Comparison of ENCODE assay signal across 25 mouse cellular contexts in the genomic region with DNA sequence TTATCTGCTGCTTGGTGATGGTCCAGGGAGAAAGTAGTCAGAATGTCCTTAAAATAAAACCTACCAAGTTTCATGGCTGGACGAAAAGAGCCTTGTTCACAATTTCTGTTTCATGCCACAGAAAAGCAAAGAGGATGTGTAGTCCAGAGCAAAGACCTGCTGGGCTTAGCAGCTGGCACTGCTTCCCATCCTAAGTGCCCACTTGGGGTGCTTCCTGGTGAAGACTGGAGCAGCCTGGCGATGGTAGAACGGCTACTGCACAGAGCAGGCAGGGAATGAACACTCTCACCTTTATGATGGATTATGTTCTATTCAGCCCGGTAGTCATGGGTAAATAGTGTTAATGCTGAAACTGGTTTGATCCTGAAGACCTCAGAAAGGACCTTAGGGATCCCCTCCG. TPM values are rescaled to one million over a fixed set of nuclear protein-coding genes. Genes with fewer than 3 reads are reported as not detected.
DNase-seq lines count a peak whose midpoint lies in the region; ATAC-seq and TF ChIP-seq lines count a peak whose summit lies in the region.
"Had no signal": no experiment of that assay in that cellular context is flagged by ENCODE, and none has a peak within 500 bp of the region (broad histone marks: within the 10 kb centered on the region; RNA-seq: fewer than 3 reads in every experiment).

No protein-coding gene starts in this region.

- no peaks in the 10 kb centered on the region for H3K27me3 ChIP-seq in stomach, embryonic 15.5 days (replicated peaks)
- H3K27me3 ChIP-seq in stomach, postnatal 0 days (ENCODE audit: control insufficient read depth, insufficient read depth, low read length), result no peaks in the 10 kb centered on the region
- H3K27me3 ChIP-seq in hindbrain, postnatal 0 days (ENCODE audit: insufficient read depth, low read length), result no peaks in the 10 kb centered on the region
- H3K27me3 ChIP-seq: embryonic facial prominence, embryonic 13.5 days; embryonic facial prominence, embryonic 15.5 days; forebrain, embryonic 12.5 days had no signal

- no peak overlapping the region for H3K9ac ChIP-seq in stomach, embryonic 15.5 days
- no peak overlapping the region for H3K9ac ChIP-seq in stomach, postnatal 0 days (ENCODE audit: low read length)
- no peak overlapping the region for H3K9ac ChIP-seq in hindbrain, postnatal 0 days (replicated peaks; ENCODE audit: low read length)
- H3K9ac ChIP-seq: embryonic facial prominence, embryonic 13.5 days; embryonic facial prominence, embryonic 15.5 days; forebrain, embryonic 12.5 days had no signal

- H3K4me1 ChIP-seq in lung, adult 2 months (ENCODE audit: control insufficient read depth, insufficient read depth, low read length), result peaks cover 7% of the 10 kb centered on the region; the same call in 1 of the 2 replicates
- peaks cover 6% of the 10 kb centered on the region; the same call in 1 of the 2 replicates for H3K4me1 ChIP-seq in stomach, embryonic 15.5 days
- 0 out of 2 replicates have a peak, but pooled peaks cover 3% of the 10 kb centered on the region for H3K4me1 ChIP-seq in stomach, postnatal 0 days (replicated peaks; ENCODE audit: control insufficient read depth, insufficient read depth)
- H3K4me1 ChIP-seq in hindbrain, postnatal 0 days (ENCODE audit: insufficient read depth, low read length), result peaks cover 6% of the 10 kb centered on the region; the same call in 1 of the 2 replicates
- H3K4me1 ChIP-seq: embryonic facial prominence, embryonic 15.5 days had no signal

- H3K4me3 ChIP-seq in lung, adult 2 months (replicated peaks; ENCODE audit: extremely low read depth, low read depth, low read length), result no peak overlapping the region
- no peak overlapping the region for H3K4me3 ChIP-seq in stomach, embryonic 15.5 days (replicated peaks)
- no peak overlapping the region for H3K4me3 ChIP-seq in stomach, postnatal 0 days (ENCODE audit: low read depth, low read length)
- H3K4me3 ChIP-seq in hindbrain, postnatal 0 days (ENCODE audit: low read length), result no peak overlapping the region
- H3K4me3 ChIP-seq: embryonic facial prominence, embryonic 13.5 days; embryonic facial prominence, embryonic 15.5 days; erythroblast, embryonic 14.5 days; forebrain, embryonic 10.5 days; forebrain, embryonic 12.5 days had no signal

- no peak for TF ChIP-seq POLR2A in lung, adult 2 months (IDR thresholded peaks at IDR 0.05; ENCODE audit: borderline replicate concordance, extremely low read depth, low read depth, low read length)

- no peak for TF ChIP-seq EP300 in stomach, postnatal 0 days (optimal IDR thresholded peaks at IDR 0.05)

- TF ChIP-seq CTCF in lung, adult 2 months (IDR thresholded peaks at IDR 0.05; ENCODE audit: insufficient read depth, low read length), result no peak
- no peak for TF ChIP-seq CTCF in stomach, postnatal 0 days (IDR thresholded peaks at IDR 0.05; ENCODE audit: low read depth)
- TF ChIP-seq CTCF in hindbrain, postnatal 0 days (IDR thresholded peaks at IDR 0.05; ENCODE audit: low read depth), result no peak

- DNase-seq in lung, adult 2 months, result peak; percentile 33
- DNase-seq in lung, postnatal 25 days (ENCODE audit: low spot score), result no peak
- peak; percentile 65 for DNase-seq in lung, postnatal 36 days
- no peak for DNase-seq in stomach, postnatal 0 days (ENCODE audit: low spot score)
- no peak for DNase-seq in hindbrain, postnatal 0 days (ENCODE audit: low spot score)
- DNase-seq in urinary bladder, postnatal 10 days (ENCODE audit: low spot score), result no peak
- DNase-seq: adrenal gland, adult 2 months; adrenal gland, postnatal 10 days; adrenal gland, postnatal 25 days; cerebellum, adult 11 months; cerebellum, adult 18-20 months; cerebellum, adult 8-10 months; cerebellum, adult 9-11 months; cerebellum, postnatal 14 days; cerebellum, postnatal 36 days; embryo, embryonic 11 days had no signal

- peak overlapping the region; percentile 16; the same call in 1 of the 2 replicates for H3K27ac ChIP-seq in stomach, embryonic 15.5 days
- peak overlapping the region; percentile 1; the same call in 1 of the 2 replicates for H3K27ac ChIP-seq in stomach, postnatal 0 days (replicated peaks)
- H3K27ac ChIP-seq in hindbrain, postnatal 0 days, result no peak overlapping the region
- H3K27ac ChIP-seq: embryonic facial prominence, embryonic 13.5 days; embryonic facial prominence, embryonic 15.5 days; forebrain, embryonic 10.5 days; forebrain, embryonic 12.5 days had no signal

- no peaks in the 10 kb centered on the region for H3K36me3 ChIP-seq in stomach, embryonic 15.5 days
- no peaks in the 10 kb centered on the region for H3K36me3 ChIP-seq in stomach, postnatal 0 days (ENCODE audit: control insufficient read depth, insufficient read depth, low read length)
- no peaks in the 10 kb centered on the region for H3K36me3 ChIP-seq in hindbrain, postnatal 0 days (ENCODE audit: insufficient read depth, low read length)
- H3K36me3 ChIP-seq: embryonic facial prominence, embryonic 13.5 days; embryonic facial prominence, embryonic 15.5 days; forebrain, embryonic 10.5 days; forebrain, embryonic 12.5 days had no signal

- H3K4me2 ChIP-seq in stomach, embryonic 15.5 days, result no peak overlapping the region
- no peak overlapping the region for H3K4me2 ChIP-seq in stomach, postnatal 0 days (replicated peaks; ENCODE audit: low read depth)
- H3K4me2 ChIP-seq in hindbrain, postnatal 0 days (ENCODE audit: low read depth, low read length), result no peak overlapping the region
- H3K4me2 ChIP-seq: embryonic facial prominence, embryonic 13.5 days; embryonic facial prominence, embryonic 15.5 days; forebrain, embryonic 12.5 days had no signal

- ATAC-seq in stomach, embryonic 15.5 days (ENCODE audit: insufficient read depth, low FRiP score, low read depth), result no peak
- no peak for ATAC-seq in stomach, postnatal 0 days (ENCODE audit: low FRiP score, low TSS enrichment)
- no peak for ATAC-seq in hindbrain, postnatal 0 days
- ATAC-seq: forebrain, embryonic 14.5 days had no signal

- no peaks in the 10 kb centered on the region for H3K9me3 ChIP-seq in stomach, embryonic 15.5 days
- no peaks in the 10 kb centered on the region for H3K9me3 ChIP-seq in stomach, postnatal 0 days (ENCODE audit: control insufficient read depth, low read length)
- H3K9me3 ChIP-seq in hindbrain, postnatal 0 days (ENCODE audit: low read length), result no peaks in the 10 kb centered on the region
- H3K9me3 ChIP-seq: embryonic facial prominence, embryonic 13.5 days; embryonic facial prominence, embryonic 15.5 days; forebrain, embryonic 10.5 days; forebrain, embryonic 12.5 days had no signal

- WGBS in lung, adult 2 months, result 70% methylated on average over 5 of the region's 5 CpGs
- 79% methylated on average over 5 of the region's 5 CpGs for WGBS in stomach, embryonic 15.5 days
- WGBS in stomach, postnatal 0 days, result 78% methylated on average over 5 of the region's 5 CpGs
- 86% methylated on average over 5 of the region's 5 CpGs for WGBS in hindbrain, postnatal 0 days

RNA-seq across cellular contexts. Expression of gene Afdn, which starts 26.4 kb away (rescaled TPM):
- polyA plus RNA-seq in lung, adult 2 months (2012; rRNA removed), result 52.2 and 78.2 TPM in 2 replicates
- 95.9 and 107 TPM in 2 replicates for polyA plus RNA-seq in stomach, embryonic 15.5 days (2015; fragmentation: Nextera tagmentation; extraction: Ambion mirVana)
- 116 and 118 TPM in 2 replicates for polyA plus RNA-seq in stomach, postnatal 0 days (2015; fragmentation: Nextera tagmentation; extraction: Ambion mirVana)
- 78.9 and 84.2 TPM in 2 replicates for total RNA-seq in hindbrain, postnatal 0 days (2014; rRNA removed)
- 127 and 130 TPM in 2 replicates for polyA plus RNA-seq in hindbrain, postnatal 0 days (2015; fragmentation: Nextera tagmentation; extraction: Ambion mirVana)
- polyA plus RNA-seq: erythroblast, embryonic 14.5 days had no signal

RNA-seq across cellular contexts. Expression of gene Tcte2, which starts 27.7 kb away (rescaled TPM):
- polyA plus RNA-seq in lung, adult 2 months (2012; rRNA removed), result 6.2 and 8.1 TPM in 2 replicates
- 7.0 and 7.4 TPM in 2 replicates for polyA plus RNA-seq in stomach, embryonic 15.5 days (2015; fragmentation: Nextera tagmentation; extraction: Ambion mirVana)
- 3.3 and 3.6 TPM in 2 replicates for polyA plus RNA-seq in stomach, postnatal 0 days (2015; fragmentation: Nextera tagmentation; extraction: Ambion mirVana)
- total RNA-seq in hindbrain, postnatal 0 days (2014; rRNA removed), result 18.7 and 21.3 TPM in 2 replicates
- 9.8 and 11.1 TPM in 2 replicates for polyA plus RNA-seq in hindbrain, postnatal 0 days (2015; fragmentation: Nextera tagmentation; extraction: Ambion mirVana)
- total RNA-seq: common myeloid progenitor, adult 5-6 weeks; MEL had no signal
- polyA plus RNA-seq: erythroblast, embryonic 14.5 days had no signal

Comparison
In these comparisons a context has a peak if more than half of its experiments do, and no peak if none do; other contexts are left out.
1. DNase-seq: peak in lung, adult 2 months (single experiment) and lung, postnatal 36 days (single experiment); none in lung, postnatal 25 days (single experiment), stomach, postnatal 0 days (single experiment), hindbrain, postnatal 0 days (single experiment) and urinary bladder, postnatal 10 days (single experiment).